Mouse (Mus musculus): ENCODE measurements at regions not wholly inside any gene's neighbourhood (a gene's known extent, or its start where the extent isn't known, plus 50 kb on each side); places are given as distances from the start of the nearest gene placed in this dataset.

DNA sequence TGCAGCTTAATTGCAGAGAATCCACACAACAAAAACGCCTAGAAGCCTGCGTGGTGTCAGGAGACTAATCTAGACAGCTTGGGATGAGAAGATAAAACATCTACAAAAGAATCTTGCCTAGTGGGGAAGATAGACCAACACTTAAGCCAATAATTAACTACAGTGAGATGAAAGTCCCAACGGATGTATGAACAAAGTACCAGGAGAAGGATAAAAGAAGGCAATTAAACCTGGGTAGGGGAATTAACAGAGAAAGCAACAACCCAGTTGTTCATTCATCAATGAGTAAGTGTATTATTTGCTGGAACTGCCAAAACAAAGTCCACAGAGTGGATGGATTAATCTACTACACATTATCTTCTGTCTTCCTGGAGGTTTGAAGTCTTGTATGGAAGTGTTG lies 99.8 kb downstream of the Olfm4 start:
- TF ChIP-seq POLR2A (IDR thresholded peaks at IDR 0.05; ENCODE audit: borderline replicate concordance, extremely low read depth, insufficient read depth, insufficient read length, poor library complexity, severe bottlenecking) (no peak), CTCF (IDR thresholded peaks at IDR 0.05; ENCODE audit: borderline replicate concordance, extremely low read depth, insufficient read depth, insufficient read length) (no peak)
